Mouse (Mus musculus) hindlimb bud, embryonic 11.5 days (tissue): Measurements from ENCODE around the gene Erg28.

Experiments
- DNase-seq: peaks from one replicate; pipeline ENCODE4 v3.0.0-alpha.2; 2012; ENCODE audit warnings: low read depth, low spot score; ENCODE audit errors: extremely low spot score

Gene Erg28

GRCm38 (mm10) chr12:85822051-85822450, 2.3 kb downstream of the Erg28 start:
- no peak for DNase-seq

- DNase-seq, result no peak
Observed at GRCm38 (mm10) chr12:85813599-85813998, 10.8 kb downstream of the Erg28 start.

GRCm38 (mm10) chr12:85811676-85812075, 12.7 kb downstream of the Erg28 start:
- DNase-seq, result no peak

- no peak for DNase-seq
Observed at GRCm38 (mm10) chr12:85810959-85811358, 13.4 kb downstream of the Erg28 start.

- no peak for DNase-seq
Observed at GRCm38 (mm10) chr12:85809726-85810125, 14.6 kb downstream of the Erg28 start.

- DNase-seq, result no peak
Observed at GRCm38 (mm10) chr12:85800031-85800430, 24.3 kb downstream of the Erg28 start.

GRCm38 (mm10) chr12:85795551-85795950, 28.8 kb downstream of the Erg28 start:
- no peak for DNase-seq

GRCm38 (mm10) chr12:85794094-85794493, 30.3 kb downstream of the Erg28 start:
- no peak for DNase-seq

GRCm38 (mm10) chr12:85792821-85793346, 31.5 kb downstream of the Erg28 start:
- no peak for DNase-seq

- DNase-seq, result no peak
Observed at GRCm38 (mm10) chr12:85792158-85792557, 32.2 kb downstream of the Erg28 start.

GRCm38 (mm10) chr12:85784916-85785815, 39.2 kb downstream of the Erg28 start:
- no peak for DNase-seq

GRCm38 (mm10) chr12:85781606-85782005, 42.7 kb downstream of the Erg28 start:
- no peak for DNase-seq

- DNase-seq, result no peak
Observed at GRCm38 (mm10) chr12:85779707-85780106, 44.6 kb downstream of the Erg28 start.

- DNase-seq, result no peak
Observed at GRCm38 (mm10) chr12:85778962-85779361, 45.4 kb downstream of the Erg28 start.

GRCm38 (mm10) chr12:85771356-85771755, 53.0 kb downstream of the Erg28 start:
- no peak for DNase-seq

GRCm38 (mm10) chr12:85767750-85768149, 56.6 kb downstream of the Erg28 start:
- DNase-seq, result no peak

- DNase-seq, result no peak
Observed at GRCm38 (mm10) chr12:85766287-85766686, 58.1 kb downstream of the Erg28 start.
